Mouse (Mus musculus) megakaryocyte, embryonic 14.5 days (primary cell): ENCODE measurements around the gene Crmp1. TPM values are rescaled to one million over a fixed set of nuclear protein-coding genes. Genes with fewer than 3 reads are reported as not detected.

Source experiments
- H3K27me3 ChIP-seq: replicated peaks from 2 replicates; pipeline ENCODE3; 2012; ENCODE audit warnings: inconsistent platforms
- H3K36me3 ChIP-seq: replicated peaks from 2 replicates; pipeline ENCODE3; 2012; ENCODE audit warnings: low read length, inconsistent platforms, mixed read lengths
- H3K4me1 ChIP-seq: 2 replicates; pipeline ENCODE4 v1.6.1; 2012; ENCODE audit warnings: inconsistent platforms
- H3K4me3 ChIP-seq: replicated peaks from 2 replicates; pipeline ENCODE3; 2012; ENCODE audit warnings: moderate library complexity, mild to moderate bottlenecking, inconsistent platforms
- H3K9me3 ChIP-seq: 2 replicates; pipeline ENCODE4 v1.6.1; 2012; ENCODE audit warnings: inconsistent platforms
- FLI1 ChIP-seq: IDR thresholded peaks from 2 replicates; pipeline ENCODE4 v1.6.1; 2012; ENCODE audit warnings: low read length, inconsistent platforms, mixed read lengths
- GATA1 ChIP-seq: IDR thresholded peaks from 3 replicates; pipeline ENCODE4 v1.6.1; 2012; ENCODE audit warnings: mixed read lengths, low read length, inconsistent platforms, borderline replicate concordance
- polyA plus RNA-seq: library from polyadenylated mRNA; stranded (reverse); fragments of >175 nt; gene quantifications from 2 replicates; pipeline ENCODE4 v1.2.3, GENCODE M21; 2012; ENCODE audit warnings: low replicate concordance; ENCODE audit not compliant: insufficient read depth

Gene Crmp1
- polyA plus RNA-seq, 1 experiment = not detected

- TF ChIP-seq GATA1 = no peak
- no peak for TF ChIP-seq FLI1
- H3K27me3 ChIP-seq = no peaks in the 10 kb centered on the region
- no peaks in the 10 kb centered on the region for H3K4me1 ChIP-seq
- no peaks in the 10 kb centered on the region for H3K36me3 ChIP-seq
- H3K4me3 ChIP-seq = no peak overlapping the region
- H3K9me3 ChIP-seq = no peaks in the 10 kb centered on the region
Observed at GRCm38 (mm10) chr5:37281021-37281420, 39.3 kb downstream of the Crmp1 start.

GRCm38 (mm10) chr5:37288374-37288773 is 46.6 kb downstream of the Crmp1 start:
- Histone ChIP-seq H3K4me3 (no peak overlapping the region), H3K27me3 (no peaks in the 10 kb centered on the region), H3K9me3 (no peaks in the 10 kb centered on the region), H3K36me3 (no peaks in the 10 kb centered on the region), H3K4me1 (no peaks in the 10 kb centered on the region)
- TF ChIP-seq FLI1 (no peak), GATA1 (no peak)

- Histone ChIP-seq H3K4me3 (no peak overlapping the region), H3K27me3 (no peaks in the 10 kb centered on the region), H3K9me3 (no peaks in the 10 kb centered on the region), H3K36me3 (no peaks in the 10 kb centered on the region), H3K4me1 (no peaks in the 10 kb centered on the region)
- TF ChIP-seq GATA1 (no peak), FLI1 (no peak)
Observed at GRCm38 (mm10) chr5:37289236-37289635, 47.5 kb downstream of the Crmp1 start.

GRCm38 (mm10) chr5:37290983-37291382 is 49.2 kb downstream of the Crmp1 start:
- Histone ChIP-seq H3K4me3 (no peak overlapping the region), H3K9me3 (no peaks in the 10 kb centered on the region), H3K4me1 (no peaks in the 10 kb centered on the region), H3K36me3 (no peaks in the 10 kb centered on the region), H3K27me3 (no peaks in the 10 kb centered on the region)
- TF ChIP-seq FLI1 = no peak
- no peak for TF ChIP-seq GATA1

- no peaks in the 10 kb centered on the region for H3K27me3 ChIP-seq
- H3K9me3 ChIP-seq = no peaks in the 10 kb centered on the region
- H3K36me3 ChIP-seq = no peaks in the 10 kb centered on the region
- H3K4me3 ChIP-seq = no peak overlapping the region
- no peaks in the 10 kb centered on the region for H3K4me1 ChIP-seq
- no peak for TF ChIP-seq GATA1
Observed at GRCm38 (mm10) chr5:37296717-37297116, 55.0 kb downstream of the Crmp1 start.

GRCm38 (mm10) chr5:37298370-37298769 is 56.6 kb downstream of the Crmp1 start:
- H3K4me3 ChIP-seq = no peak overlapping the region
- no peaks in the 10 kb centered on the region for H3K36me3 ChIP-seq
- H3K9me3 ChIP-seq = no peaks in the 10 kb centered on the region
- no peaks in the 10 kb centered on the region for H3K27me3 ChIP-seq
- no peak for TF ChIP-seq GATA1
- no peak for TF ChIP-seq FLI1
- no peaks in the 10 kb centered on the region for H3K4me1 ChIP-seq

GRCm38 (mm10) chr5:37310026-37310425 is 68.3 kb downstream of the Crmp1 start:
- Histone ChIP-seq H3K27me3 (peaks cover 2% of the 10 kb centered on the region), H3K36me3 (no peaks in the 10 kb centered on the region), H3K4me1 (no peaks in the 10 kb centered on the region), H3K9me3 (no peaks in the 10 kb centered on the region), H3K4me3 (no peak overlapping the region)
- no peak for TF ChIP-seq FLI1
- no peak for TF ChIP-seq GATA1

GRCm38 (mm10) chr5:37312980-37313722 is 71.4 kb downstream of the Crmp1 start:
- no peaks in the 10 kb centered on the region for H3K27me3 ChIP-seq
- TF ChIP-seq GATA1 (no peak), FLI1 (no peak)
- no peaks in the 10 kb centered on the region for H3K9me3 ChIP-seq
- peak overlapping the region; percentile 35 for H3K4me3 ChIP-seq
- no peaks in the 10 kb centered on the region for H3K4me1 ChIP-seq
- H3K36me3 ChIP-seq = no peaks in the 10 kb centered on the region

GRCm38 (mm10) chr5:37318715-37319114 is 77.0 kb downstream of the Crmp1 start:
- Histone ChIP-seq H3K4me3 (no peak overlapping the region), H3K4me1 (no peaks in the 10 kb centered on the region), H3K9me3 (peaks cover 6% of the 10 kb centered on the region; the same call in 1 of the 2 replicates), H3K27me3 (no peaks in the 10 kb centered on the region), H3K36me3 (no peaks in the 10 kb centered on the region)
- TF ChIP-seq GATA1 (no peak), FLI1 (no peak)

- Histone ChIP-seq H3K9me3 (peaks cover 11% of the 10 kb centered on the region; the same call in 1 of the 2 replicates), H3K36me3 (no peaks in the 10 kb centered on the region), H3K4me1 (no peaks in the 10 kb centered on the region), H3K27me3 (no peaks in the 10 kb centered on the region), H3K4me3 (no peak overlapping the region)
- no peak for TF ChIP-seq FLI1
- no peak for TF ChIP-seq GATA1
Observed at GRCm38 (mm10) chr5:37320174-37320573, 78.4 kb downstream of the Crmp1 start.
